Mouse (Mus musculus): Measurements from ENCODE around the gene Clns1a.

DNA sequence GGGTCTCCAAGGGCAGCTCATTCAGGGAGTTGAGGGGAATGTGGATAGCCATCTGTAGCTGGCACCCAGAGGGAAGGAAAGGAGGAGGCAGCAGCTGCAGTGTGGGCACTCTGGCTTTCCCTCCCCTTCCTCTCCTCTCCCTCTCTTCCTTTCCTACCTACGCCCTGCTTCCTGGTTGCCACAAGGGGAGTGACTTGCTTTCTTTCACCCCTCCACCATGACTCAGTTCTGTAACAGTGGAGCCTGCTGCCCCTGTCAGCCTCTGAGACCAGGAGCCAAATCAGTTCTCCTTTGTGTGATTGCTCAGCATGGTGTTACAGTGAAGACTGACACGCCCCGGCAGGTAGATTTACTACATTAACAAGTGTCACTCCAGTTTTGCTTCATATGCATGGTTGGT is 12.8 kb downstream of the Clns1a start:
- no peak for TF ChIP-seq CTCF (IDR thresholded peaks at IDR 0.05; ENCODE audit: extremely low read depth, insufficient read depth, low read length)
- no peak for TF ChIP-seq POLR2A (IDR thresholded peaks at IDR 0.05; ENCODE audit: extremely low read depth, insufficient read depth, low read length)
